Mouse (Mus musculus) erythroblast, embryonic 14.5 days (primary cell): Measurements from ENCODE around the gene Vopp1.

Experiments used
- GATA1 ChIP-seq: IDR thresholded peaks from 2 replicates; pipeline ENCODE4 v1.6.1; 2012; ENCODE audit warnings: low read length, inconsistent platforms, mixed read lengths
- TAL1 ChIP-seq: IDR thresholded peaks from 3 replicates; pipeline ENCODE4 v1.6.1; 2012; ENCODE audit warnings: low read length, inconsistent platforms, mixed read lengths

GRCm38 (mm10) chr6:57742749-57743148, 82.2 kb downstream of the Vopp1 start:
- no peak for TF ChIP-seq TAL1
- no peak for TF ChIP-seq GATA1
